Mouse (Mus musculus): ENCODE measurements around the gene Lyzl4.

DNA sequence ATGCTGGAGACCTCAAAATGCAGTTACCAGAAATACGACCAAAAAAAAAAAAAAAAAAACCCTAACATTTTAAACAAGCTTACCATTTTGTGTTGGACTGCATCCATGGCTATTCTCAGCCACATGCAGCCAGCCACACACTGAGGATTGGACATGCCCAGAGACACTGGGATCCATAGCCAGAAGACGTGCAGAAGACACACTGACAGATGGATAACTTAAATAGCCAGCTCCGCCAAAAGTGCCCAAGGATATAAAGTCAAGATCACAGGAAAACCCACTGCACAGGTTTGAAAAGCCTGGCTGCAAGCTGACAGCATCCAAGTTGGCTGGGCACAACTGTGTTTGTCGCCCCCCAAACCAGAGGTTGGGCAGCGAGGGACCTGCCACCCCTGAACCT, 22.2 kb upstream of the Lyzl4 start:
- TF ChIP-seq CTCF (conservative IDR thresholded peaks at IDR 0.05; ENCODE audit: low read length) (no peak), POU5F1 (IDR thresholded peaks at IDR 0.05; ENCODE audit: borderline replicate concordance, low read length) (no peak)
